Mouse (Mus musculus): ENCODE results near the gene Cdc34. TPM values are rescaled to one million over a fixed set of nuclear protein-coding genes. Genes with fewer than 3 reads are reported as not detected.

The Cdc34 gene
- polyA plus RNA-seq, 1 experiment, result 180 TPM

DNA sequence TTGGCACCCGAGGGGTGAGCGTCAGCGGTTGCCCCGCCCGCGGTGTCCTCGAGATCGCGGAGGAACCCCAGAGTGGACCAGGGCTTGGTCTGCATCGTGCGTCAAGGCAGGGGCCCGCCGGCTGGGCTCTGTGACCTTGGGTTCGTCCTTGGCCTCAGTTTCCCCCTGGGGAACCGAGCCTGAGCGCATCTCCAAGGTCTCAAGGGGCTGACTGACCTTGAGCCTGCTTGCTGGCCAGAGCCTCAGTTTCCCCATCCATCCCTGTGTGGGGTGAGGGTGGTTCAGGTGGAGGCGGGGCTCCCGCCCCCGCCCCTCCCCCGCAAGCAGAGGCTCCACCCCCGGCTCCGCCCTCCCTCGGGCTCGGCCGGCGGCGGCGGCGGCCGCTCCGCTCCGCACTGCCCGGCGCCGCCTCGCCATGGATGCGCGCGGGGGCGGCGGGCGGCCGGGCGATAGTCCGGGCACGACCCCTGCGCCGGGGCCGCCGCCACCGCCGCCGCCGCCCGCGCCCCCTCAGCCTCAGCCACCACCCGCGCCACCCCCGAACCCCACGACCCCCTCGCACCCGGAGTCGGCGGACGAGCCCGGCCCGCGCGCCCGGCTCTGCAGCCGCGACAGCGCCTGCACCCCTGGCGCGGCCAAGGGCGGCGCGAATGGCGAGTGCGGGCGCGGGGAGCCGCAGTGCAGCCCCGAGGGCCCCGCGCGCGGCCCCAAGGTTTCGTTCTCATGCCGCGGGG, 34.4 kb downstream of the Cdc34 start, which contains the start of gene Hcn2:
Hcn2 (plus strand) TSS at position 381 of the 734 bp plus-strand sequence.
- DNase-seq (ENCODE audit: low read depth), result no peak

- DNase-seq (ENCODE audit: low read depth), result no peak
Measured at GRCm38 (mm10) chr10:79716988-79717355, 35.0 kb downstream of the Cdc34 start.

GRCm38 (mm10) chr10:79717640-79718357, 35.8 kb downstream of the Cdc34 start:
- no peak for DNase-seq (ENCODE audit: low read depth)

- DNase-seq (ENCODE audit: low read depth), result no peak
Measured at GRCm38 (mm10) chr10:79721089-79721488, 39.1 kb downstream of the Cdc34 start.

DNA sequence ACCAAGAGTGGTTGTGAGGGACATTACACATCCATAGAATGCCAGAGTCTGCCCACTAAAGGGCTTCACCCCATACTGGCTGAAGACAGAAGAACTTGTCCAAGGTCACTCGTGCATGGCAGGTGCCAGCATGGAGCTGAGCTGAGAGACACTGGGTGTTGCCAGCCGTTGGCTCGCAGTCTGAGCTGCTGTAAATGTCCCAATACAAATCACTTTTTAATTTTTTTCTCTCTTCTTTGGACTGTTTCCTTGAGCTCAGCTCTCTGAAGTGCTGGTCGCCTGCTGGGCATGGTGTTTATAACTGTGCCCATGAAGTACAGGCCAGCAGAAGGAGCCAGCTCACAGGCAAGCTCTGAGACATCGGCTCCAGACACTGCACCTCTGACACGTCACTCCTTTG, 41.1 kb downstream of the Cdc34 start:
- DNase-seq (ENCODE audit: low read depth), result no peak

DNA sequence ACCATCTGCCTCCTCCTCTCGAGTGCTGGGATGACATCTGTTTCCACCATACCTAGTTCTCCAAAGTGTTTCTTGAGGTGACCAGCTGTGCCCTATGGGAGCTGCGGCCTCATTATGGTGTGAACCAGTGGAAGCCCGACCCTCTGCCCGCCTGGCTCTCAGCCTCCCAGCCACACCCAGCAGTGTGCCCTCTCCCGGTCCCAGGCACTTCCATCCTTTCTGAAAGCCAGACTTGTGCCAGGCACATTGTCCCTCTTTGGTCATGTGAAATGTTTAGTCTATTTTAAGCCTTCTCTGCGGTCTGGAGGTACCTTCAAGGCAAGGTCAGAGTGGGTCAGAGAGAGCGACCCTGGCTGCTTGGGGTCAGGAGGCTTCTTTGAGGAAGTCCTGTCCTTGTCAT, 41.7 kb downstream of the Cdc34 start:
- DNase-seq (ENCODE audit: low read depth), result no peak

DNA sequence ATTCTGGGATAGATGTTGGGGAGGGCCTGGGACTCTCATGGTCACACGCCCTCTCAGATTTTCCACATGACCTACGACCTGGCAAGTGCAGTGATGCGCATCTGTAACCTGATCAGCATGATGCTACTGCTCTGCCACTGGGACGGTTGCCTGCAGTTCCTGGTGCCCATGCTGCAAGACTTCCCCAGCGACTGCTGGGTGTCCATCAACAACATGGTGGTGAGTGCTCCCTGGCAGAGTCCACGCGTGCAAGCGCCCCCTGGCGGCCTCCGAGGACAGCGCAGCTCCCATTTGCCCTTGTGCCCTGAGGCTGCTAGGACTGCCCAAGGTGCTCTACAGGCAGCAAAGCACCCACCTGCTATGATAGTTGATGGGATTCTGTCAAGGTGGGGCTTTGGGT, 44.1 kb downstream of the Cdc34 start:
- no peak for DNase-seq (ENCODE audit: low read depth)

DNA sequence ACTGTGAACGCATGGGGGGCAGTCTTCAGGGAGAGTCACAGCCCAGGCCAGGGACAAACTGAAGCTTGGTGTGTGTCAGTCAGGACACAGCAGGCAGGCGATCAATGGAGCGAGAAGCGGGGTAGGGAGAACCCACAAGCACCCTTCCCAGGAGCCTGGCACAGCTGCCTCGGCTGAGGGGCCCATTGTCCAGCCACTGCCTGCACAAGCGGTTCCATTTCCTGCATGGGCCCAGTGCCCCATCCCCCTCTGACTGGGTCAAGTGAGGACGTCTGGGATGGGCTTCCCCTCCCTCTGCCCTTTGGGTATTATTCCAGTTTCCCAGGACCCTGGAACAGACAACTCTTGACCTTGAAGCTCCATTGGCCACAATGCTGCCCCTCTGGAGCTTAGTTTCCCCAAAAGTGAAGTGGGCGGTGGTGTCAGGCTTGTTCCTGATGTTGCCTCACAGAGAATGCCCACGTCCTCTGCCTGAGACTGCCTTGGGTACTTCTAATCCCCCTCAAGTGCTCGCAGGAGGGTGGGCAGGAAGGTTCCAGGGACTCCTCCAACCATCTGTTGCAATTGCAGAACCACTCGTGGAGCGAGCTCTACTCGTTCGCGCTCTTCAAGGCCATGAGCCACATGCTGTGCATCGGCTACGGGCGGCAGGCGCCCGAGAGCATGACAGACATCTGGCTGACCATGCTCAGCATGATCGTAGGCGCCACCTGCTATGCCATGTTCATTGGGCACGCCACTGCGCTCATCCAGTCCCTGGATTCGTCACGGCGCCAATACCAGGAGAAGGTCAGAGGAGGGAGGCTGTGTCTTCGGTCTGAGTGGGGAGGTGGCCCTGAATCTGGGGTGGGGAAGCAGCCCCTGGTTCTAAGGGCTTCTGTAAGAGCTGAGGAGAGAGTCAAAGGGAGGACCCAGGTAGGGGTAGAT, 46.6 kb downstream of the Cdc34 start:
- DNase-seq (ENCODE audit: low read depth), result no peak

DNA sequence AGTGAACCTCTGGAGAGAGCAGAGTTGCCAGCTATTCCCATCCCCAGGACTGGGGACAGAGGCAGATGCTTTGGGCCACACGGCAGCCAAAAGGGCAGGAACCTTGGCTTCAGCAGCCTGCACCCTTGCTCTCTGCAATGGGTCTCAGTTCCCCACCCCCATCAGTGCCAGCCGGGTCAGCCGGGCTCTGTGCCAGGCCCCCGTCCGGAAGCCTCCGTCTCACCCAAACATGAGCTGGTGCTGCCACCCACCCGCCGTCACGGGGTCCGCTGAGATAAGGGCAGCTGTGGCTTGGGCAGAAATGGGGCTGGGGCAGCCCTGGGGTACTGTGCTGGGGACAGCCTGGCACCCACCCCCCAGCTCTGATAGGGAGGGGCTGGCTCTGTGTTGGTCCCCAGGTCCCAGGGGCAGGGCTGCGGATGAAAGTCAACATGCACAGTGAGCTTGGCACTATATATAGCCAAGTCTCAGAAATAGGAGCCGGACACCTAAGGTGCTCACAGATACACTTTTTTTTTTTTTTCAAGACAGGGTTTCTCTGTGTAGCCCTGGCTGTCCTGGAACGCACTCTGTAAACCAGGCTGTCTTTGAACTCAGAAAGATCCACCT, 47.5 kb downstream of the Cdc34 start:
- DNase-seq (ENCODE audit: low read depth), result no peak

- no peak for DNase-seq (ENCODE audit: low read depth)
Measured at GRCm38 (mm10) chr10:79732500-79732899, 50.5 kb downstream of the Cdc34 start.

DNA sequence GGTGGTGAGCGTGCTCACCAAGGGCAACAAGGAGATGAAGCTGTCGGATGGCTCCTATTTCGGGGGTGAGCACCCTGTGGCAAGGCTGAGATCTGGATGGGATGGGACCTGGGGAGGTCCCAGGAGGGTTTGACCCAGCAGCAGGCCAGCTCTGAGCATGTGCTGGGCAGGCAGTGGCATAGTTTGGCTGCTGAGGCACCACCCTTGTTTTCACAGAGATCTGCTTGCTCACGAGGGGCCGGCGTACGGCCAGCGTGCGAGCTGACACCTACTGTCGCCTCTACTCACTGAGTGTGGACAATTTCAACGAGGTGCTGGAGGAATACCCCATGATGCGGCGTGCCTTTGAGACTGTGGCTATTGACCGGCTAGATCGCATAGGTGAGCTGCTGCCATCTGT, 51.9 kb downstream of the Cdc34 start:
- no peak for DNase-seq (ENCODE audit: low read depth)

- DNase-seq (ENCODE audit: low read depth), result no peak
Measured at GRCm38 (mm10) chr10:79735361-79735760, 53.4 kb downstream of the Cdc34 start.

GRCm38 (mm10) chr10:79736706-79737105, 54.7 kb downstream of the Cdc34 start:
- DNase-seq (ENCODE audit: low read depth), result no peak

Other genes with a start within 250 kb of the Cdc34 start
- gene Vmn2r83, start 213.5 kb upstream of the Cdc34 start, polyA plus RNA-seq (2012; rRNA removed), result not detected in 2 replicates
- 38.2 and 43.0 TPM in 2 replicates for gene Plpp2, start 148.4 kb upstream of the Cdc34 start, polyA plus RNA-seq (2012; rRNA removed)
- gene Mier2, start 127.0 kb upstream of the Cdc34 start, polyA plus RNA-seq (2012; rRNA removed), result 48.4 and 58.7 TPM in 2 replicates
- gene Theg, start 94.9 kb upstream of the Cdc34 start, polyA plus RNA-seq (2012; rRNA removed), result 1.3 and 2.1 TPM in 2 replicates
- 0.16 and 0.23 TPM in 2 replicates for gene C2cd4c, start 68.2 kb upstream of the Cdc34 start, polyA plus RNA-seq (2012; rRNA removed)
- 4.1 and 5.2 TPM in 2 replicates for gene Shc2, start 44.3 kb upstream of the Cdc34 start, polyA plus RNA-seq (2012; rRNA removed)
- not detected in 2 replicates for gene Odf3l2, start 36.5 kb upstream of the Cdc34 start, polyA plus RNA-seq (2012; rRNA removed)
- 0.32 and 0.35 TPM in 2 replicates for gene Madcam1, start 17.6 kb upstream of the Cdc34 start, polyA plus RNA-seq (2012; rRNA removed)
- 52.4 and 53.2 TPM in 2 replicates for gene Tpgs1, start 12.8 kb upstream of the Cdc34 start, polyA plus RNA-seq (2012; rRNA removed)
- gene Gzmm, start 6.8 kb downstream of the Cdc34 start, polyA plus RNA-seq (2012; rRNA removed), result 0.24 and 0.42 TPM in 2 replicates
- 595 and 686 TPM in 2 replicates for gene Bsg, start 22.3 kb downstream of the Cdc34 start, polyA plus RNA-seq (2012; rRNA removed)
- 1.6 and 1.8 TPM in 2 replicates for gene Hcn2, start 34.4 kb downstream of the Cdc34 start, polyA plus RNA-seq (2012; rRNA removed)
- 39.4 and 48.1 TPM in 2 replicates for gene Polrmt, start 64.4 kb downstream of the Cdc34 start, polyA plus RNA-seq (2012; rRNA removed)
- gene Fgf22, start 72.9 kb downstream of the Cdc34 start, polyA plus RNA-seq (2012; rRNA removed), result not detected in 2 replicates
- 80.0 and 102 TPM in 2 replicates for gene Rnf126, start 84.8 kb downstream of the Cdc34 start, polyA plus RNA-seq (2012; rRNA removed)
- 41.0 and 43.3 TPM in 2 replicates for gene Fstl3, start 95.1 kb downstream of the Cdc34 start, polyA plus RNA-seq (2012; rRNA removed)
- gene Prss57, start 108.8 kb downstream of the Cdc34 start, polyA plus RNA-seq (2012; rRNA removed), result 0.13 and 0.23 TPM in 2 replicates
- 49.8 and 51.9 TPM in 2 replicates for gene Palm, start 111.4 kb downstream of the Cdc34 start, polyA plus RNA-seq (2012; rRNA removed)
- 0.59 and 0.86 TPM in 2 replicates for gene Misp, start 138.8 kb downstream of the Cdc34 start, polyA plus RNA-seq (2012; rRNA removed)
- gene Ptbp1, start 172.2 kb downstream of the Cdc34 start, polyA plus RNA-seq (2012; rRNA removed), result 207 and 326 TPM in 2 replicates
- 6.6 and 7.0 TPM in 2 replicates for gene Prtn3, start 192.3 kb downstream of the Cdc34 start, polyA plus RNA-seq (2012; rRNA removed)
- gene Plppr3, start 192.4 kb downstream of the Cdc34 start, polyA plus RNA-seq (2012; rRNA removed), result 10.3 and 11.5 TPM in 2 replicates
- gene Elane, start 204.1 kb downstream of the Cdc34 start, polyA plus RNA-seq (2012; rRNA removed), result 0.56 and 0.74 TPM in 2 replicates
- 6,877 and 11,546 TPM in 2 replicates for gene Cfd, start 208.7 kb downstream of the Cdc34 start, polyA plus RNA-seq (2012; rRNA removed)
- 66.8 and 67.5 TPM in 2 replicates for gene Med16, start 226.7 kb downstream of the Cdc34 start, polyA plus RNA-seq (2012; rRNA removed)
- gene Gm26602, start 228.7 kb downstream of the Cdc34 start, polyA plus RNA-seq (2012; rRNA removed), result not detected in 2 replicates
- 7.9 and 8.3 TPM in 2 replicates for gene Kiss1r, start 234.8 kb downstream of the Cdc34 start, polyA plus RNA-seq (2012; rRNA removed)
- gene R3hdm4, start 239.0 kb downstream of the Cdc34 start, polyA plus RNA-seq (2012; rRNA removed), result 106 and 120 TPM in 2 replicates
- gene Arid3a, start 244.8 kb downstream of the Cdc34 start, polyA plus RNA-seq (2012; rRNA removed), result 3.2 and 3.7 TPM in 2 replicates

All from gonadal fat pad, adult 2 months (tissue).